Mouse (Mus musculus) liver, embryonic 15.5 days (tissue): ENCODE results near the gene Cks1brt. TPM values are rescaled to one million over a fixed set of nuclear protein-coding genes. Genes with fewer than 3 reads are reported as not detected.
"Not testable (repeated sequence)": the region's sequence is repeated elsewhere in the genome, so short reads cannot be mapped to it uniquely, and the experiment has no call there.

Experiments used
- ATAC-seq: fragments of 200-750 bp; cut with Nextera tagmentation; 2 replicates; pipeline ENCODE4 v1.8.0; 2017; ENCODE audit warnings: moderate number of reproducible peaks, mild to moderate bottlenecking, moderate library complexity; ENCODE audit not compliant: insufficient read depth
- H3K27ac ChIP-seq: fragments of 300-500 bp; sonication (generic); replicated peaks from 2 replicates; pipeline ENCODE4 v1.5.1; 2015; ENCODE audit warnings: mild to moderate bottlenecking, inconsistent platforms
- H3K27me3 ChIP-seq: fragments of 300-500 bp; sonication (generic); 2 replicates; pipeline ENCODE4 v1.6.1; 2015; ENCODE audit warnings: mild to moderate bottlenecking, inconsistent platforms
- H3K36me3 ChIP-seq: fragments of 300-500 bp; sonication (generic); replicated peaks from 2 replicates; pipeline ENCODE4 v1.6.1; 2015; ENCODE audit warnings: moderate library complexity, mild to moderate bottlenecking, inconsistent platforms
- H3K4me1 ChIP-seq: fragments of 300-500 bp; sonication (generic); replicated peaks from 2 replicates; pipeline ENCODE4 v1.6.1; 2015; ENCODE audit warnings: inconsistent platforms
- H3K4me2 ChIP-seq: fragments of 300-500 bp; sonication (generic); 2 replicates; pipeline ENCODE4 v1.6.1; 2015; ENCODE audit warnings: moderate library complexity, mild to moderate bottlenecking, inconsistent platforms
- H3K4me3 ChIP-seq: fragments of 300-500 bp; sonication (generic); replicated peaks from 2 replicates; pipeline ENCODE4 v1.5.1; 2015; ENCODE audit warnings: mild to moderate bottlenecking, inconsistent platforms
- H3K9ac ChIP-seq: fragments of 300-500 bp; sonication (generic); 2 replicates; pipeline ENCODE4 v1.6.1; 2015; ENCODE audit warnings: moderate library complexity, mild to moderate bottlenecking, inconsistent platforms
- H3K9me3 ChIP-seq: fragments of 300-500 bp; sonication (generic); replicated peaks from 2 replicates; pipeline ENCODE4 v1.6.1; 2016; ENCODE audit warnings: inconsistent platforms
- WGBS: fragments of 180-500 bp; shearing (Covaris S2); methylation state at CpG from one replicate; pipeline ENCODE4 v1.1.7; 2015; ENCODE audit warnings: mixed read lengths; ENCODE audit not compliant: insufficient replicate concordance; 5-methylcytosine and 5-hydroxymethylcytosine counted together
- polyA plus RNA-seq: library from polyadenylated mRNA; unstranded; fragments of >200 nt; fragmentation: Nextera tagmentation; extraction: Ambion mirVana; gene quantifications from 2 replicates; pipeline ENCODE4 v1.2.1, GENCODE M21; 2015

Cks1brt gene
- polyA plus RNA-seq, result not detected in 2 replicates

DNA sequence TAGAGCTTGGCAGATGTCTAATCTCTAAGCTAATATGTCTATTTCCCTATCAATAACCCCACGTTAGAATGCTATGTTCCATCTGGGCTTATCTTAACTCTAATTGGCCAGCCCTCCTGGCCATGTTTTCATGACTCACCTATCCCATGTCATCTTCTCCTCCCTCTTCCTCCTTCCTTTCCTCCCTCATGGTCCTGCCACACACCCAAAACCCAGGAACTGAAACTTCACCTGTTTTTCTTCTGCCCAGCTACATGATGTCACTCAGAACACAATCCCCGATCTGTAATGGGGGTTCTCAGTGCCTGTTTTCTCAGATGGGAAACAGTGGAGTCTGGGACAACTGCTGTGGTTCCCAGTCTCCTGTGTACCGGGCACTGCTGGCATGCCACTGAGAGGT, at the start of gene Cks1brt:
TSS of gene Cks1brt (plus strand) at position 301 of the 400 bp plus-strand sequence.
- Histone ChIP-seq H3K4me1 (no peaks in the 10 kb centered on the region), H3K27ac (no peak within 1 kb of the TSS), H3K36me3 (no peaks in the 10 kb centered on the region), H3K27me3 (no peaks in the 10 kb centered on the region), H3K9ac (no peak within 1 kb of the TSS), H3K9me3 (0 out of 2 replicates have a peak, but pooled peaks cover 4% of the 10 kb centered on the region), H3K4me3 (no peak within 1 kb of the TSS), H3K4me2 (no peak within 1 kb of the TSS)
- 59% methylated on average over 3 of the region's 3 CpGs for WGBS
- ATAC-seq, result no peak

- Histone ChIP-seq H3K27me3 (no peaks in the 10 kb centered on the region), H3K36me3 (peaks cover 37% of the 10 kb centered on the region), H3K9ac (no peak overlapping the region), H3K27ac (no peak overlapping the region), H3K4me3 (no peak overlapping the region), H3K9me3 (no peaks in the 10 kb centered on the region), H3K4me2 (no peak overlapping the region), H3K4me1 (no peaks in the 10 kb centered on the region)
- ATAC-seq, result no peak
- whole genome bisulfite sequencing, result 76% methylated on average over 10 of the region's 10 CpGs
Observed at GRCm38 (mm10) chr8:85113241-85113640, 38.5 kb upstream of the Cks1brt start.

- peaks cover 23% of the 10 kb centered on the region for H3K36me3 ChIP-seq
- ATAC-seq, result no peak
- H3K27me3 ChIP-seq, result peaks cover 10% of the 10 kb centered on the region
- no peak overlapping the region for H3K27ac ChIP-seq
- H3K4me3 ChIP-seq, result no peak overlapping the region
- H3K4me1 ChIP-seq, result no peaks in the 10 kb centered on the region
- H3K9me3 ChIP-seq, result no peaks in the 10 kb centered on the region
- no peak overlapping the region for H3K9ac ChIP-seq
- WGBS, result 46% methylated on average over 4 of the region's 4 CpGs
- H3K4me2 ChIP-seq, result no peak overlapping the region
Observed at GRCm38 (mm10) chr8:85115501-85115900, 36.2 kb upstream of the Cks1brt start.

DNA sequence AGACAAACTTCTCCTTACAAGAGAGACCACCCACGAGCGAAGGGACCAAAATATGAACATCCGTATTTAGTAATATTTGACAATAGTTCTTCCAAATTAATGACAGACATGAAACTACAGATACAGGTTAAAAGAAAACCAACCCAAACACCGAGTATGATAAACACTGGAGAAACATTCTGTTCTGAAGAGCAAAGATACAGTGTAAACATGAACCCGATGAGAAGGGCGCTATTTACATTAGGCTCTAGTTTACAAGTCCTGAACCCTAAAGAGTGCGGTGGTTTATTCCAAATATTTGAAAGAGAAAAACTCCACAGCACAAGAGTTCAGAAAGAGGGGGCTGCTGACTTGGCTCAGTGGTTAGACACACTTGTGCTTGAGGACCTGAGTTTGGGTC, 34.7 kb upstream of the Cks1brt start:
- H3K27me3 ChIP-seq, result peaks cover 10% of the 10 kb centered on the region
- H3K9me3 ChIP-seq, result no peaks in the 10 kb centered on the region
- 0 out of 2 replicates have a peak overlapping the region, but pooled peaks have one; percentile 5 for H3K4me3 ChIP-seq
- H3K9ac ChIP-seq, result no peak overlapping the region
- peak overlapping the region; percentile 35; the same call in 1 of the 2 replicates for H3K27ac ChIP-seq
- WGBS, result 65% methylated on average over 7 of the region's 7 CpGs
- H3K4me2 ChIP-seq, result 0 out of 2 replicates have a peak overlapping the region, but pooled peaks have one; percentile 10
- peaks cover 9% of the 10 kb centered on the region for H3K36me3 ChIP-seq
- ATAC-seq, result peak; percentile 56
- H3K4me1 ChIP-seq, result no peaks in the 10 kb centered on the region

- peak overlapping the region; percentile 38; the same call in 1 of the 2 replicates for H3K27ac ChIP-seq
- peak overlapping the region; percentile 32 for H3K9ac ChIP-seq
- peak overlapping the region; percentile 56 for H3K4me3 ChIP-seq
Observed at GRCm38 (mm10) chr8:85119052-85119981, 32.4 kb upstream of the Cks1brt start.

DNA sequence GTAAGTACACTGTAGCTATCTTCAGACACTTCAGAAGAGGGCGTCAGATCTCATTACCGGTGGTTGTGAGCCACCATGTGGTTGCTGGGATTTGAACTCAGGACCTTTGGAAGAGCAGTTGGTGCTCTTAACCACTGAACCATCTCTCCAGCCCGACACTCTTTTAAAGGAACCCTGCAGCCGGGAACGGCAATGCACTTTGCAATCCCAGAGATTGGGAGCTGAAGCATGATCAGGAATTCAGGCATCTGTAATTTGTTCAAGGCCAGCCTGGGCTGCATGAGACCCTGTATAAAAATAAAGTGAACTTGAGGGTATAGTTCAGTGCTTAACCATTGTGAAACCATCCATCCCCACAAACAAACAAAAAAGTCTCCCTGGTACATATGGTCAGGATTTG, 31.5 kb upstream of the Cks1brt start:
- H3K9me3 ChIP-seq, ATAC-seq, H3K4me1 ChIP-seq, H3K36me3 ChIP-seq, H3K4me3 ChIP-seq, H3K9ac ChIP-seq, H3K4me2 ChIP-seq, H3K27ac ChIP-seq: not testable (repeated sequence)
- H3K27me3 ChIP-seq, result peaks cover 10% of the 10 kb centered on the region
- WGBS, result 64% methylated on average over 5 of the region's 5 CpGs

More at GRCm38 (mm10) chr8:85119052-85119981, 32.4 kb upstream of the Cks1brt start:
- peaks cover 10% of the 10 kb centered on the region for H3K27me3 ChIP-seq
- peak; percentile 42; the same call in 1 of the 2 replicates for ATAC-seq
- no peaks in the 10 kb centered on the region for H3K9me3 ChIP-seq
- H3K36me3 ChIP-seq, result no peaks in the 10 kb centered on the region
- peak overlapping the region; percentile 55 for H3K4me2 ChIP-seq
- WGBS, result 10% methylated on average over 37 of the region's 37 CpGs
- no peaks in the 10 kb centered on the region for H3K4me1 ChIP-seq

DNA sequence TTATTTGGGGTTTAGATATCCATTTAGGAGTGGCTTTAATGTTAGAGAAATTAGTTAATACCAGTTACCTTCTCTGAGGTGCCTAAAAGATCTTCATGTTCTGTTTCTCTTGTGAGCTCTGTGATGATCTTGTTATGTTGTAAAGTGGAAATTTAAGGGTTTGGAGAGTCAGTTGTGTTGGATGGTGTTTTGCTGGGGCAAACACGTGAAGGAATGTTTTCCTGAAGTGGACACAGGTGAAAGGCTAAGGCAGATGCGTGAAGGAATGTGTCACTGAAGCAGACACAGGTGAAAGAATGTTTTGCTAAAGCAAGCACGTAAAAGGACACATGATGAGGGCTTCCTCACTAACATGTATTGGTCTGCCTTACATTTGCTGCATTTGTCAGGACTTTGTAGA, 28.7 kb upstream of the Cks1brt start, which contains the start of gene Zfp791:
TSS of gene Zfp791 (minus strand) at position 101 of the 400 bp plus-strand sequence.
- Histone ChIP-seq H3K9ac (no peak within 1 kb of the TSS), H3K9me3 (no peaks in the 10 kb centered on the region), H3K27ac (no peak within 1 kb of the TSS), H3K27me3 (peaks cover 10% of the 10 kb centered on the region), H3K4me1 (no peaks in the 10 kb centered on the region), H3K4me2 (no peak within 1 kb of the TSS), H3K36me3 (no peaks in the 10 kb centered on the region), H3K4me3 (no peak within 1 kb of the TSS)
- 49% methylated on average over 3 of the region's 3 CpGs for WGBS
- no peak for ATAC-seq

GRCm38 (mm10) chr8:85123691-85124090, 28.0 kb upstream of the Cks1brt start:
- H3K9ac ChIP-seq, result no peak overlapping the region
- H3K4me2 ChIP-seq, result no peak overlapping the region
- ATAC-seq, result no peak
- peaks cover 10% of the 10 kb centered on the region for H3K27me3 ChIP-seq
- no peaks in the 10 kb centered on the region for H3K36me3 ChIP-seq
- WGBS, result 73% methylated on average over 8 of the region's 8 CpGs
- H3K4me1 ChIP-seq, result no peaks in the 10 kb centered on the region
- H3K4me3 ChIP-seq, result no peak overlapping the region
- H3K27ac ChIP-seq, result no peak overlapping the region
- H3K9me3 ChIP-seq, result no peaks in the 10 kb centered on the region

DNA sequence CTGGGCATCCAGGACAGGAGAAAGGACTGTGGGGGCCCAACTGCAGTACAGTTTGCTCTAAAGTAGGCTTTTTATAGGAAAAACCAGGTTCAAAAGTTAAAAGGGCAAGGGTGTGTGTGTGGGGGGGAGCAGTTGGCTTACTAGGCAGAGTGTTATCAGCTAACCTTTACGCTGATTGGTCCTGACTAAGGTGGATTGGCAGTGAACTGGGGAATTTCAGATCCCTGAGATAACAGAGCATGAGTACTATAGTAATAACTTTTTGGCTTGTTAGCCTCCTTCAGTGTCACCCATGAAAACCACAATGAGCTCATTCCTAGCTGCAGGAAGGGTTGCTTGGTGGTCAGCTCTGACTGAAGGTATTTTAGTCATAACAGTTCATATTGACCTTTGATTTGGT, 19.4 kb upstream of the Cks1brt start:
- no peak for ATAC-seq

DNA sequence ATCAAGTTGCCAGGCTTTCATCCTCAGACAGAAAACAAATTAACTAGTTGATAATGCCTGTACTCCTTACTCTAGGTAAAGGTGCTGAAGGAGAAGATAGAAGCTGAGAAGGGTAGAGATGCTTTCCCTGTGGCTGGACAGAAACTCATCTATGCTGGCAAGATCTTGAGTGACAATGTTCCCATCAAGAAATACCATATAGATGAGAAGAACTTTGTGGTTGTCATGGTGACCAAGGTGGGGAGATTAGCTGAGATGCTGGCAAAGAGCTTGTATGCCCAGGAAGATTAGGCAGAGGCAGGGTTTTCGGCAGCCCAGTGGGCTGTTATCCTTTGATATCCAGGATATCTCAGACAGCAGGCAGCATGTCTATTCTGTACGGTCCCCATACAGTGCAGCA, 16.0 kb upstream of the Cks1brt start:
- H3K4me1 ChIP-seq, H3K4me3 ChIP-seq, H3K27ac ChIP-seq, H3K9ac ChIP-seq, H3K4me2 ChIP-seq, H3K9me3 ChIP-seq, H3K27me3 ChIP-seq, H3K36me3 ChIP-seq, ATAC-seq: not testable (repeated sequence)
- WGBS, result 70% methylated on average over 2 of the region's 2 CpGs

More for the DNA sequence above, 19.4 kb upstream of the Cks1brt start:
- WGBS, result 61% methylated on average over 1 of the region's 1 CpGs
- Histone ChIP-seq H3K9me3 (no peaks in the 10 kb centered on the region), H3K27ac (no peak overlapping the region), H3K4me1 (no peaks in the 10 kb centered on the region), H3K36me3 (no peaks in the 10 kb centered on the region), H3K9ac (no peak overlapping the region), H3K4me3 (no peak overlapping the region), H3K27me3 (no peaks in the 10 kb centered on the region), H3K4me2 (no peak overlapping the region)

DNA sequence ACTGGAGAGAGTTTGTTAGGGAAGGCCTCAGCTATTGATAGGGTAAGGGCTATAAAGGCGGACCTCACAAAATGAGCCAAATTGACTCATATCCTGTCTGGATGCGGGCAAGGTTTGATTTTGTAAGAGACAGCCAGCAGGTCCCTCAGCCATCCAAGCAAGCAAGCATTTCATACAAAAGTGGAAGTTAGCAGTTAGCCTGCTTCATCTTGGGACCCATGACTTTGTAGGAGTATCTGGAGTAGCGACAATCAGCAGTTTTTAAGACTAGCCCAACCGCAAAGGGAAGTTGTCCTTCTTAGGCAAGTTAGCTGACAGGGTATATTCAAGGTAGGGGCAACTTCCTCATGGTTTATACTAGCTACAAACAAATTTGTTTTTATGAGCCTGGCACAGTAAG, 9.2 kb upstream of the Cks1brt start:
- Histone ChIP-seq H3K9ac (no peak overlapping the region), H3K36me3 (no peaks in the 10 kb centered on the region), H3K27me3 (no peaks in the 10 kb centered on the region), H3K4me3 (no peak overlapping the region), H3K9me3 (0 out of 2 replicates have a peak, but pooled peaks cover 5% of the 10 kb centered on the region), H3K4me2 (no peak overlapping the region), H3K27ac (no peak overlapping the region), H3K4me1 (no peaks in the 10 kb centered on the region)
- no peak for ATAC-seq
- 61% methylated on average over 4 of the region's 4 CpGs for WGBS
